Mouse (Mus musculus) ES-Bruce4 (cell line): ENCODE measurements around the gene Rsad2. TPM values are rescaled to one million over a fixed set of nuclear protein-coding genes. Genes with fewer than 3 reads are reported as not detected.
A peak's percentile ranks its signal among the peaks of the same experiment; 100 is the strongest.
"Not testable (repeated sequence)": the region's sequence is repeated elsewhere in the genome, so short reads cannot be mapped to it uniquely, and the experiment has no call there.

Experiments
- H3K27ac ChIP-seq: 2 replicates; pipeline ENCODE4 v1.5.1; 2012; ENCODE audit warnings: low read length, inconsistent platforms; ENCODE audit not compliant: insufficient read depth
- H3K27me3 ChIP-seq: 2 replicates; pipeline ENCODE4 v1.6.1; 2012; ENCODE audit warnings: mild to moderate bottlenecking, low read length, inconsistent platforms; ENCODE audit not compliant: control insufficient read depth, poor library complexity, insufficient read depth, severe bottlenecking
- H3K36me3 ChIP-seq: 2 replicates; pipeline ENCODE4 v1.6.1; 2012; ENCODE audit warnings: inconsistent platforms, mild to moderate bottlenecking, low read length, moderate library complexity; ENCODE audit not compliant: control insufficient read depth, poor library complexity, insufficient read depth, severe bottlenecking
- H3K4me1 ChIP-seq: one replicate; pipeline ENCODE4 v1.8.1; 2011; ENCODE audit warnings: low read length; ENCODE audit not compliant: control insufficient read depth, insufficient read depth
- H3K4me3 ChIP-seq: 2 replicates; pipeline ENCODE4 v1.5.1; 2011; ENCODE audit warnings: low read depth, mild to moderate bottlenecking, low read length
- H3K9ac ChIP-seq: 2 replicates; pipeline ENCODE4 v1.6.1; 2012; ENCODE audit warnings: low read depth, mild to moderate bottlenecking, inconsistent platforms; ENCODE audit not compliant: poor library complexity, severe bottlenecking
- H3K9me3 ChIP-seq: replicated peaks from 2 replicates; pipeline ENCODE4 v1.6.1; 2012; ENCODE audit warnings: mild to moderate bottlenecking, low read length, inconsistent platforms; ENCODE audit not compliant: control insufficient read depth, poor library complexity, insufficient read depth, severe bottlenecking
- CTCF ChIP-seq: IDR thresholded peaks from one replicate; pipeline ENCODE4 v1.8.1; 2011; ENCODE audit warnings: low read depth, low read length
- EP300 ChIP-seq: IDR thresholded peaks from 2 replicates; pipeline ENCODE4 v1.6.1; 2011; ENCODE audit warnings: low read depth, low read length; ENCODE audit not compliant: insufficient read depth
- POLR2A ChIP-seq: IDR thresholded peaks from one replicate; pipeline ENCODE4 v1.8.1; 2011; ENCODE audit warnings: low read length; ENCODE audit not compliant: insufficient read depth
- polyA plus RNA-seq: library from polyadenylated mRNA; stranded (reverse); fragments of >200 nt; gene quantifications from 2 replicates; pipeline ENCODE4 v1.2.4, GENCODE M21; 2011; ENCODE audit warnings: low read depth; ENCODE audit not compliant: missing spikeins, insufficient read depth, insufficient read length

Gene Rsad2
- polyA plus RNA-seq, 1 experiment, result 0.42 TPM

DNA sequence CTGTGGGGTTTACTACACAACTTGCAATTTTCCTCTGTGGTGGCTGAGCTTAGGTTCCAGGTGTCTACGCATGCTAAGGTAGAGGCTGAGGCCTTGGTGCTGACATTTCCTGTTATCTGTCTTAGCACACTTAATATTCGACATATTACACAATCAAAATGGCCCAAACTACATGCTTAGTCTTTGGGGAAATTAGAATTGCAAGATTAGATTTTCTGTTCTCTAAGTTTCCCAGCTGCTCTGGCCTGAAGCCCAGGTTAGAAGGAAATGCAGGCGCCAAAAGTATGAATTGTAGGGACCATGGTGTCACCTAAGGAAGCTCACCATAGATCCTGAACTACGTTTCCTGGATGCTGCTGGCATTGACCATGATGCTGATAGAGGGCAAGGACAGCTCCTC lies 19.9 kb downstream of the Rsad2 start:
- Histone ChIP-seq H3K36me3 (no peaks in the 10 kb centered on the region), H3K9me3 (no peaks in the 10 kb centered on the region), H3K4me3 (no peak overlapping the region), H3K27me3 (no peaks in the 10 kb centered on the region), H3K4me1 (no peaks in the 10 kb centered on the region), H3K27ac (no peak overlapping the region), H3K9ac (no peak overlapping the region)
- TF ChIP-seq POLR2A (no peak), EP300 (no peak), CTCF (no peak)

DNA sequence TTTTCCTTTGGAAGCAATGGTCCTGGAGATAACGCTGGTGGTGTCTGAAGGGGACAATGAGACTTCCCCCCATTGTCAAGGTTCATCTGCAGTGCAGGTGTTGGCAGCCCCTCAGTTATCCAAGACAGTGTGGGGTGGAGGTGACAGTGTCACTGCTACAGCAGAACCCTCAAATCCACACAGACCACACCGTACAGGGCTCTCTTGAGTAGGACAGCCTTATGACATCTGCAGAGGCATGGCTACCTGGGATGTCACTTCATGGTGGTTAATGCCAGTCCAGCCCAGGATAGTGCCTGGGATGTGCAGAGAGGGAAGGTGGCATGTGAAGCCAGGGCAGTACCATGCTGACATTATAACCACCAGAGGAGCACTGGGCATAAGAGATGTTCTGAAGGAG lies 27.5 kb downstream of the Rsad2 start:
- not testable (repeated sequence) for H3K4me3 ChIP-seq, H3K27ac ChIP-seq, H3K9me3 ChIP-seq, H3K27me3 ChIP-seq, H3K4me1 ChIP-seq, H3K36me3 ChIP-seq, H3K9ac ChIP-seq

DNA sequence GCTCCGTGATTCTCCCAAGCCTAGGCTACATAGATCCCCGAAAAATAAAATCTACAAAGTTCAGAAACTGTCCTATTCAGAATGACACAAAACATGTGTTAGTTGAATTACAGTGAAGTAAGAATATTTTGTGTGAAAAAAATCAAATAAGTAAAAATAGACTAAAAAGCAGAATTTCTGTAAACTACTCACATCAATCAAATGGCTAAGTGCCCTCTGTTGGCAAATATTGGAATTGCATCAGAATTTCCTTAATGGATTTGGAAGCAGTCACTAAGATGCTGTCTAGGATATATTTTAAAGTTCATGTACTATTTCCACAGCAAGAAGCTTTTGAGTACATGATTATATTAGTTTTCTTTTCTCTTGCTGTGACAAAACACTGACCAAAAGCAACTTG lies 31.4 kb downstream of the Rsad2 start:
- H3K27me3 ChIP-seq, result no peaks in the 10 kb centered on the region
- no peaks in the 10 kb centered on the region for H3K36me3 ChIP-seq
- H3K9me3 ChIP-seq, result no peaks in the 10 kb centered on the region
- no peak overlapping the region for H3K27ac ChIP-seq
- H3K4me1 ChIP-seq, result no peaks in the 10 kb centered on the region
- H3K4me3 ChIP-seq, result no peak overlapping the region
- H3K9ac ChIP-seq, result no peak overlapping the region
- TF ChIP-seq POLR2A (no peak), EP300 (no peak), CTCF (no peak)

DNA sequence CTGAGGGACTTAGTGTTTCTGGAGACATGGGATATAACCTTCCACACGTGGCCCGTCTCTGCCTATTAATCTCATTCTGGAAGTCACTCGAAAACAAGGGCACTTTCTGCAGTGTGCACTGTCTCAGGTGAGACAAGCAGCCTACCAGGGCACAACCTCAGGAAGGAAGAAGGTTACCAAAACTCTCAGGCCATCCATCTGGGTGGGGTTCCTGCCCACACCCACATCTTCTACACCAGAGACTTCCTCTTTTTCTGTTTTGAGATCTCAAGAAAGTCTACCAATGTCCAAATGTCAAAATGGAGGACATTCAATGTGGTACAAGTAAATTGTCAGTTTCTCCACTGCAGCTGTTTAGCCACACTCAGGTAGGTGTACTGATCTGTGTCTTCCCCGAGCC lies 37.9 kb downstream of the Rsad2 start:
- no peak overlapping the region for H3K27ac ChIP-seq
- H3K36me3 ChIP-seq, result no peaks in the 10 kb centered on the region
- TF ChIP-seq CTCF (no peak), EP300 (no peak), POLR2A (no peak)
- H3K27me3 ChIP-seq, result peaks cover 5% of the 10 kb centered on the region; the same call in 1 of the 2 replicates
- H3K9me3 ChIP-seq, result no peaks in the 10 kb centered on the region
- no peak overlapping the region for H3K4me3 ChIP-seq
- H3K9ac ChIP-seq, result no peak overlapping the region
- H3K4me1 ChIP-seq, result no peaks in the 10 kb centered on the region

DNA sequence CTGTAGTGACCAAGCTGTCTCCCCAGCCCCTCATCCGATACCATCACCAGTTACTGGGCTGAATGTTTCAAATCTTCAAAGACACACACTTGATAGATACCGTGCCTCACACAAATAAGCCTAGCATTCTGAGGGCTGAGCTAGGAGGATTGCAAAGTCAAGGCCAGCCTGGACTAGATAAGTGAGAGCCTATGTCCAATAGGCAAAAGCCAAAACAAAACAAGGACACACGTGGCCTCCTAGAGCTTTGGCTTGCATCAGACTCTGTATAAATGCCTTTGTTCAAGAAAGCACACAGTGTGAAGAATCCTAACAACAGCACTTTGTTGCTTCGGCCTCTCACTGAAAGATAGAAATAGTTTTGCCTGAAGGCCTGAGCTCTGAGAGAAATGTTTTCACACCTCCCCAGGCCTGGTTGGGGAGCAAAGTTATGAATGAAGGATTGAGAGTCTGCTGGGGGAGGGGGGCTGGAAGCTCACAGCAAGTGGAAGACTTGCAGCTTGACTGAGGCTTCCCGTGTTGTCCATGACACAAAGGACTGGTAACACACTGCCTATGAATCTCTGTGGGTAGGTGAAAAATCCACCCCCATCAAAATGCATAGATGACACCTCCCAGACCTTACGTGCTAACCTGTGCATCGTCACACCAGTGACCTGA lies 39.5 kb downstream of the Rsad2 start:
- H3K4me1 ChIP-seq, result no peaks in the 10 kb centered on the region
- H3K4me3 ChIP-seq, result no peak overlapping the region
- no peaks in the 10 kb centered on the region for H3K9me3 ChIP-seq
- no peak overlapping the region for H3K9ac ChIP-seq
- H3K27me3 ChIP-seq, result peaks cover 5% of the 10 kb centered on the region; the same call in 1 of the 2 replicates
- TF ChIP-seq POLR2A (no peak), CTCF (no peak), EP300 (no peak)
- no peak overlapping the region for H3K27ac ChIP-seq
- no peaks in the 10 kb centered on the region for H3K36me3 ChIP-seq

DNA sequence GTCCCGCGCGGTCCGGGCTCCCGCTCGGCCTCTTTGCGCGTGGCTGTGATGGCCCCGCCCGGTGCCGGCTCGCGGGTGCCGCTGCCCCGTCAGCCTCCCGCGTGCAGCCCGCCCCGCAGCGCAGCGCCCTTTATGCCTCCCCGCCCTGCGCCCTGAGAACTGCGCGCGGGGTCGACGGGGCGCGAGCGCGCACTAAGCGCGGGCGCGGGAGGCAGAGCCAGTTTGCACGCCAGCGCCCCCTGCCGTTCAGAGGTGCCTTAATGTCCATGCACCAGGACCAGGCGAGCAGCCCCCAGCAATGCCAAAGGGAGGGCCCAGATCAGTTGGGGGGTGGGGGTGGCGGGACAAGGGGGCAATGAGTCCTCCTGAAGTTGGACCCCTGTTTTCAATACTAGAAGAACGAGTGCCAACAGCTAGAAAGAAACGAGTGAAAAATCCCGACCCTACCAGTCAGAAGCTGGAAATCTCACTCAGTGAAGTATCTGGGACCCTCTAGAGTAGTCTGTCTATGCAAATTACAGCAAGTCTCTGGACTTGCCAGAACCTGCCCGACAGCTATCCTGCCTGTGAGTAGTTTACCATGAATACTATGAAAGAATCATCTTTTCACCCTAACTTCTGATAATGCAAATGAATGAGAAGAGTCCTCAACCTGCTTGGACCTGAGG lies 41.0 kb downstream of the Rsad2 start, which contains the start of gene Rnf144a:
Rnf144a (minus strand) TSS at position 151 of the 668 bp plus-strand sequence.
- Histone ChIP-seq H3K4me1 (no peaks in the 10 kb centered on the region), H3K27ac (peak within 1 kb of the TSS; percentile 55; the same call in 1 of the 2 replicates), H3K27me3 (peaks cover 5% of the 10 kb centered on the region; the same call in 1 of the 2 replicates), H3K36me3 (no peaks in the 10 kb centered on the region), H3K9ac (peak within 1 kb of the TSS; percentile 84), H3K9me3 (no peaks in the 10 kb centered on the region), H3K4me3 (peak within 1 kb of the TSS; percentile 86)
- TF ChIP-seq EP300 (no peak), CTCF (peak; percentile 77)
